Mouse (Mus musculus) cerebral cortex, adult 2 months (tissue): ENCODE results near the gene Ripor2.

ENCODE experiments used
- WGBS: fragments of 180-500 bp; shearing (Covaris S2); methylation state at CpG from one replicate; pipeline ENCODE4 v1.1.7; 2018; 5-methylcytosine and 5-hydroxymethylcytosine counted together

Gene Ripor2

GRCm38 (mm10) chr13:24648668-24649067, 66.7 kb downstream of the Ripor2 start:
- WGBS: 79% methylated on average over 3 of the region's 3 CpGs

GRCm38 (mm10) chr13:24649099-24649498, 67.1 kb downstream of the Ripor2 start:
- WGBS: 44% methylated on average over 2 of the region's 2 CpGs

- WGBS: 52% methylated on average over 3 of the region's 3 CpGs
Observed at GRCm38 (mm10) chr13:24651018-24651417, 69.0 kb downstream of the Ripor2 start.

- 59% methylated on average over 12 of the region's 12 CpGs for WGBS
Observed at GRCm38 (mm10) chr13:24654919-24655635, 73.1 kb downstream of the Ripor2 start.

GRCm38 (mm10) chr13:24656719-24657497, 74.9 kb downstream of the Ripor2 start:
- 31% methylated on average over 15 of the region's 15 CpGs for WGBS

- WGBS: 88% methylated on average over 4 of the region's 4 CpGs
Observed at GRCm38 (mm10) chr13:24666763-24667162, 84.8 kb downstream of the Ripor2 start.

GRCm38 (mm10) chr13:24668556-24668955, 86.6 kb downstream of the Ripor2 start:
- 66% methylated on average over 2 of the region's 2 CpGs for WGBS

- 94% methylated on average over 2 of the region's 2 CpGs for WGBS
Observed at GRCm38 (mm10) chr13:24670676-24671075, 88.7 kb downstream of the Ripor2 start.

GRCm38 (mm10) chr13:24679027-24679680, 97.2 kb downstream of the Ripor2 start:
- whole genome bisulfite sequencing: 52% methylated on average over 15 of the region's 15 CpGs

GRCm38 (mm10) chr13:24680951-24681350, 99.0 kb downstream of the Ripor2 start:
- WGBS: 82% methylated on average over 4 of the region's 4 CpGs

- 93% methylated on average over 5 of the region's 5 CpGs for whole genome bisulfite sequencing
Observed at GRCm38 (mm10) chr13:24682346-24682745, 100.4 kb downstream of the Ripor2 start.

- 76% methylated on average over 2 of the region's 2 CpGs for WGBS
Observed at GRCm38 (mm10) chr13:24684503-24684902, 102.5 kb downstream of the Ripor2 start.

GRCm38 (mm10) chr13:24685846-24686245, 103.9 kb downstream of the Ripor2 start:
- WGBS: 77% methylated on average over 5 of the region's 5 CpGs

GRCm38 (mm10) chr13:24686705-24687665, 105.0 kb downstream of the Ripor2 start:
- WGBS: 19% methylated on average over 15 of the region's 15 CpGs

- WGBS: 80% methylated on average over 7 of the region's 7 CpGs
Observed at GRCm38 (mm10) chr13:24693312-24693711, 111.3 kb downstream of the Ripor2 start.

- 90% methylated on average over 4 of the region's 4 CpGs for WGBS
Observed at GRCm38 (mm10) chr13:24698746-24699145, 116.8 kb downstream of the Ripor2 start.

- 92% methylated on average over 5 of the region's 5 CpGs for WGBS
Observed at GRCm38 (mm10) chr13:24702128-24702527, 120.1 kb downstream of the Ripor2 start.

- WGBS: 73% methylated on average over 12 of the region's 12 CpGs
Observed at GRCm38 (mm10) chr13:24709656-24710396, 127.8 kb downstream of the Ripor2 start.

- 51% methylated on average over 7 of the region's 7 CpGs for WGBS
Observed at GRCm38 (mm10) chr13:24710968-24711367, 129.0 kb downstream of the Ripor2 start.

GRCm38 (mm10) chr13:24712581-24713130, 130.7 kb downstream of the Ripor2 start:
- WGBS: 71% methylated on average over 7 of the region's 7 CpGs
